Mouse (Mus musculus): ENCODE results near the gene Pabpc1l.

The Pabpc1l gene

DNA sequence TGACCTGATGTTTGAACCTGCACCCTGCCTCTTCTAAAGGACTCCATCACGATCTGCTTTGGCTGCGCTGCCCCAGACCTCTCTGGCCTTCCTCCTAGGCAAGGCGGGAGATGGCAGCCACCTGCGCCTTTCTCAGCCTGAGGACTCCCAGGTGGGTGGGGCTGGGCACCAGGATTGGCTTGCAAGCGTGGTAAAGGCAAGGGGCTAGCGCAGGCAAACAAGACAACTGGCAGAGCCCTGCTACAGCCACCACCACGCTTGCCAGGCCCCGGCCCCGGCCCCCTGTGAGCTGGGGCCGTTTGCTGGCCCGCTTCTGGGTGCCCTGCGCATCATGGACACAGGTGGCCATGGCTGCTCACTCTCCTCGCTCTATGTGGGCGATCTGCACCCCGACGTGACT is at the start of gene Pabpc1l:
Pabpc1l (plus strand) TSS at position 301 of the 400 bp plus-strand sequence.
- DNase-seq = no peak

DNA sequence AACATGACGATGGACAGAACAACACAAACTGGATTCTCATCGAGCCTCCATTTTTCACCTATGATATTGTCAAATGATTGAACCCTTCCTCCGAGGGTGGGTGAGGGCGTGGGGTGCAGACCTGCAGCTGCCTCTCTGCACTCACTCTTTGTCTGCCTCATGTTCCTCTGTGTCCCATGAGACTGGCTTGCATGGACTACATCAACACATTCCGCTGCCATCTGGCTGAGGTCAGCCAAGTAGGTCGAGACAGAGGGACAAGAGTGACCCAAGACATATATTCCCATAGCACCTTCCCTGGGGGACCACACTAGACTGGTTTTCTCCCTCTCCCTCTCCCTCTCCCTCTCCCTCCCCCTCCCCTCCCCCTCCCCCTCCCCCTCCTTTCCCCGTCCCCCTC is 48.8 kb upstream of the Pabpc1l start:
- DNase-seq = no peak

DNA sequence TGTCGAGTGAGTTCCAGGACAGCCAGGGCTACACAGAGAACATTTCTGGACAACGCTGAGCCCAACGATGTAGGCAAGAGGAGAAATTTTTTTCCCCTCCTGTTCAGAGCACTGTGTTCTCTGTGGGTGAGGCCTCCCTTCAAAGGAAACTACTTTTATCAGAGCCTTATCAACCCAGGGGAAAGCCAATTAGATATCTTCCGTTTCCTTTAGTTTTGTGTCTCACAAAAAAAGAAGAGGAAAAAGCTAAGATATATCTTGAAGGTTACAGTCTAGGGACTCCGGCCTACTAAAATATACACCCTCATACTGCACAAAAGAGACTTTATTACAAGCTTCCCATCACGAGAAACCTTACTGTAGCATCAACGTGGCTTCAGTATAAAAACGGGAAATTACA is 38.0 kb upstream of the Pabpc1l start:
- DNase-seq = no peak

DNA sequence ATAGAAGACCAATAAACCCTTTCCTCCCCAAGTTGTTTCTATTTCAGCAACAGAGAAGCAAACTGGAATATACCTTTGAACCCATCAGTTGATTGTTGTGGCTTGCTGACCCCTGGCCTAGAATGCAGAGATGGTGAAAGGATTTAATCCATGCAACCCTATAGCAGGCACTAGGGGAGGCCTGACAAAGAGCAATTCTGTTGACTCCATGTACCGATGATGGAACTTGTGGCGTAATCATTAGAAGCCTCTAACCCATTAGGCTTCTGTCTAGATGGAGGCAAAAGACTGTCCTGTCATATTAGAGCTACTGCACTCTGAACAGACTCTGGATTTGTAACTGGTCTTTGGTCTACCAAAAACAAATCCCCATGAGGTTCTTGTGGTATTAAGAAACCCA is 32.4 kb upstream of the Pabpc1l start:
- no peak for DNase-seq

DNA sequence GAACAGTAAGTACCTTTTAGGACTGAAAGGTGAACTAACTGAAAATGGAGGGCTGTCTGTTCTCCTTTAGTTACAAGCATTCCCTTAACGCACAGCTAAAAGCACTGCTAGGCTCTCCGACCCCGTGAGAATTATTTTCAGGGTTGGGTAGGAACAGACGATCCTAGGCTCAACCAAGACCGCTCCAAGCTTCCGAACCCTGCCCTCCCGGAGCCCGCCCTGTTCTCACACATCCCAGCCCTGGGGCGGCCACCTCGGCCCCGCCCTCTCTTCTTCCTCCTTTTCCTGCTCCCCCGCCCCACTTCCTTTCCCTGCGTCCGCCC is 30.6 kb upstream of the Pabpc1l start, which contains the start of gene Ywhab:
Ywhab (plus strand) TSS at position 307 of the 323 bp plus-strand sequence.
- DNase-seq = no peak

DNA sequence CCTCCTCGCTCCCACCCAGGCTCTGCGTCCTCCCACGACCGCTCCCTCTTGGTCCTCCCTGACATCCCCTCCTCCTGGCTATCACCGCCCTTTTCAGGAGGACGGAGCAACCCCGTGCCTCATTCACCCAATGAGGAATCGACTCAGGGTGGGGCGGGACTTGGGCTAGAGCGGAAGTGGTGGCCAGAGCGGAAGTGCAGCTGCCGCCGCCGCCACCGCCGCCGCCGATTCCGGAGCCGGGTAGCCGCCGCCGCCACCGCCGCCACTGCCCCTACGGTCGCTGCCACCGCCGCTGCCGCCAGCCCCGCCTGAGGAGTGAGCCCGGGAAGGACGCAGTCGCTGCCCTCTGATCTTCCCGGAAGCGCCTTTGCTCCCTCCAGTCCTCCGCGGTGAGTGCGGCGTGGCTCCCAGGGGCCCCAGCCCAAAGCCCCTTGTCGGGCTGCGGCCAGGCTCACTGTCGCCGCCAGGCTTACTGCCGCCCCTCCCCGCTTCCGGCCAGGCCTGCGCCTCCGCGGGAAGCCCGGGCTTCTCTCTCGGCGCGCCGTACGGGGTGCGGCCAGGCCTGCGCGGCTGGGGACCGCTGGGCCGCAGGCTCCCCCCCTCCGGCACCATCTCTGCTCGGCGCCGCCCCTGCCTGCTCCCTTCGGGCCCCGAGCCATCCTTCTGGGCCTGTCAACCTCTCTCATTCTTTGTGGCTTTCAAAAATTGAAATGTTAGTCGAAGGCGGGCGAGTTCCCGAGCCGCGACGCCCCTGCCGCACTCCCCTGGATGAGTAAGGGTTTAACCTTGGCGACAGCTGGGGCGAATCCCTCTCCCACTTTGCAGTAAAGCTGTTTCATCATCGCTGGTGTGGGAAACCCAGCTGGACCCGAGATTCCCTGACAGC is 30.0 kb upstream of the Pabpc1l start:
- DNase-seq = peak; percentile 94

DNA sequence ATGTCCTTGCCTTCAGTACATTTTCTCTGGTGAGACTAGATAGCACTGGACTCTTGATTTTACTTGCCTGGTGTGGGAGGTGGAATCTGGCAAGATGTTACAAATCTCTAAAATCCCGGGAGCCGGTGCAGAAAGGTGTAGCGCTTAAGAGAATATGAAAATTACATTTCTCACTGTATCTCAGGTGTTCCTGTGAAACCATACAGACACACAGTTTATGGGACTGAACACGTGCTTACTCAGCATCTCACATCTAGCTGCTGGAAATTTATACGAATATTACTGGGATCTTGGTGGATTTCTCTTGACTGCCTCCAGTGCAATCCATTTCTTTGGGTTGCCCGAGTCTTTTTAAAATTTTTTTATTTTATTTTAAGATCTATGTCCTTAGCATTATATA is 29.0 kb upstream of the Pabpc1l start:
- DNase-seq = no peak

DNA sequence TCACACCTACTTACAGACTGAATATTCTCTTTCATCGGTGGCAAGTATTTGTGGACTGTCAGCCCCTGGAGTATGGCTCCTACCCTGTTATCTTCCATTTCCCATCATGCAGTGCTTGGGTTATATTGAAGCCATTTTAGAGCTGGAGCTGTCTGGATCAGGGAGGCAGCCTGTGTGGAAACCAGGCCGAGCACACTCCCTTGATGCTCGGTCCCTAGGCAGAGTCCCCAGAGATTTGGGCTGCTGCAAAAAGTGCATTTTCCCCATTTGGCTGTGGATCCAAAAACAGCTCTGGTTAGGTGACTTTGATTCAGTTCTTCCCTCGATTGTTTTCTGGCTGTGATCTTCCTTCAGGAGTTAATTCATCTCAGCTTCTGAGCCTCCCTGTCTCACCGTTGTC is 28.4 kb upstream of the Pabpc1l start:
- no peak for DNase-seq

DNA sequence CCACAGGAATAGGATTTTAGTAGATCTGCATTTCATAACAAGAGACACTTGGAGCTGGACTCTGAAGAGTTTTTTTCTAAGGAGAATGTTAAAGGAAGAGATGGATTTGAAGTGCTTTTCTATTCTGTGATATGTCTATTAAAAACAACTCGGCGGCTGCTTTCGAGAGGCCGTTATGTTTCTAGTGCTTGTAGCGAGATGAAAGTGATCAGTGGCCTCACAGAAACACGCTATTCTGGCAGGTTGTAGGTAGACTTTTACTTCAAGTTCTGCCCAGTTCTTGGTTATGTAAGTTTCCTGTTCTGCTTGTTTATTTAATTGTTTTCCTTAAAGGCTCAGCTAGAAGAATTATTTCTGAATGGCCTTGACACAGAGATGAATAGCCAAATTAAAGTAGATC is 26.3 kb upstream of the Pabpc1l start:
- DNase-seq = no peak

DNA sequence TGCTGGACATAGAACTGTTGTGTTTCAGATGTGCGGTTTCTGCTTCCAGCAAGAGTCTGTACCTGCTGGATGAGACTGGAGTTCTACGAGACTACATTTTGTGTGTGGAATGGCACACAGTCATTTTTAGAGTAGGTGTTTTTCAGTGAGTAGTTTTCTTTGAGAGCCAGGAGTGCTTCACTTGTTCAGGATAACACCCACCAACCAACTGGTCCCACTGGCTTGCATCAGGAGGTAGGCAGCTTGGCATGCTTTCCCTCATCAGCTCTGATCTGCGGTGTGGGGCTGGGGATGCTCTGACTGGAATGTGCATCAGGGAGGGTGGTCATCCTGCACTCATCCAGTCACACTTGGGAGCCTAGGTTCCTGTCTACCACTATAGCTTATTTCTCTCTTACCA is 22.6 kb upstream of the Pabpc1l start:
- no peak for DNase-seq

DNA sequence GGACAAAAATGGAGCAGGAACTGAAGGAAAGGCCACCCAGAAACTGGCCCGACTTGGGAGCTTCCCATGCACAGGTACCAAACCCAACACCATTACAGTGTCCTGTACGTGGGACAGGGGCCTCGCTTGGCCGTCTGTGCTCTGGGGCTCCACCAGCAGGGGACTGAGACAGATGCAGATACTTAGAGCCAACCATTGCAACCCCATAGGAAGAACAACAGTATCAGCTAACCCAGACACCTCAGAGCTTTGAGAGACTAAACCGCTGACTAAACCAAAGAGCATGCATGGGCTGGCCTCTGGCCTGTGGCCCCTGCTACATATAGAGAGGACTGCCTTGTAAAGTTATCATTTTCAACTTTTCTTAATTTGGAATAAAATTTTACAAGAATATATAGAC is 20.7 kb upstream of the Pabpc1l start:
- DNase-seq = no peak

DNA sequence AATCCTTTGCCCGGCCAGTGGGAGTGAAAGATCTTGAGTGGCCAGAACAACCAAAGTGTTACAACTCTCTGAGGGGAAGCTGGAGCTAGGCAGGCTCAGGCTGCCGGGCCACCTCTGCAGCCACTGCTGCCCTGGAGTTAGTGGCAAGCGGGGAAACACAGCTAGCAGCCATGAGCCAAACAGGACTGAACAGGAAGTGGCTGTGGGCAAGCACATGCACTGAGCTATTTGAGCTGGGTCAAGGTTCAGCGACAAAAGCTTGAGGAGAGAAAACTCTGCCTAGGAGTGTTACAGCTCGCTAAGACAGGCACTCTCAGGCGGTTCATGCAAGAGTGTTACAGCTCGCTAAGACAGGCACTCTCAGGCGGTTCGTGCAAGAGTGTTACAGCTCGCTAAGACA is 18.3 kb upstream of the Pabpc1l start:
- no peak for DNase-seq

DNA sequence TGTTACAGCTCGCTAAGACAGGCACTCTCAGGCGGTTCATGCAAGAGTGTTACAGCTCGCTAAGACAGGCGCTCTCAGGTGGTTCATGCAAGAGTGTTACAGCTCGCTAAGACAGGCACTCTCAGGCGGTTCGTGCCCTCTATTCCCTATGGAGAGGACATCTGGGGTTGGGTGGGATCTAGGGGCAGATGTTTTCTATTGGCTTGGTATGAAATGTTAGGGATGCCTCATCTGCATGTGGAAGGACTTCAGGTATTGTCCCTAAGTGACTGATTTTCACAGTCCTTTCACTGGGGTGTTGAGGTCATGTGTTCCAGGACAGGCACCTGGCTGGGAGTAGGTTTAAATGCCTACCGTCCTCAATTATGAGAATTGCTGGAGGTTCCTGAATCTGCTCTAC is 17.7 kb upstream of the Pabpc1l start:
- DNase-seq = no peak

DNA sequence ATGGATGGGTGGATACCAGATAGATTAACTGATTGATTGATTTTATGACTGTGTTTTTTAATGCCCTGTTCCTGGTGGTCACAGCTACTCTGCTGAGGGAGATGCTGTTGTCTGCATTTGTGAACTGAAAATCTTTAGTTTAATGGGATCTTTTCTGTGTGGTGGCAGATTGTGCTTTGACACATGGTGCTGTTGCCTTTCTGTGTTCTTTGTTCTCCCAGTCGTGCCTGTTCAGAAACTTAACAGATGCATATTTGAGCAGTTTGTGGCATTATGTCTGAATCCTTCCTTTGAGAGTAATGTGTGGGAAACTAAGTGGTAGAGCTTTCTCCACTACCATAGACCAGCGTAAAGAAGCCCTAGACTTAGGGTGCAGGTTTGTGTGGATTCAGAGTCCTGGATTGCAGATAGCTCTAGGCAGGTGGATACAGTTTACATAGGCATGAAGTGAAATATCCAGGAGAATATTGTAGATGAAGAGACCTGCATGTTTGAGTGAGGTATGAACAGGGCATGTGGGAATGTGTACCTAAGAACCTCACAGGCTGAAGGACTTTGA is 17.2 kb upstream of the Pabpc1l start:
- DNase-seq = no peak

DNA sequence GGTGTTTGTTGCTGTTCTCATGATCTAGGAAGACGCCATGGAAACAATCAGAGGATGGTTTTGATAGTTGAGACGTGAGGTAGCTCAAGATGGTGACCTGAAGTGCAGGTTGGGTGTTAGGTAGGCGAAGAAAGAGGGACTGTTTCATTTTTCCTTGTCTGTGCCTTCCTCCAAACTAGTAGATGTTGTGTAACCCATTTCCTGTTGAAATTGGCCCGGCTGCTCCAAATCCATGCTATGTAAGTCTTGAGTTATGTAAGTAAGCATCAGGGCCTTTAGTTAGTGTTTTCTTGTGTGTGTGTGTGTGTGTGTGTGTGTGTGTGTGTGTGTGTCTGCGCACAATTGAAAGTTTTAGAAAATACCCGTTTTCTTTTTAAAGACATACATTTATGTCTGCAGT is 16.0 kb upstream of the Pabpc1l start:
- DNase-seq = no peak

DNA sequence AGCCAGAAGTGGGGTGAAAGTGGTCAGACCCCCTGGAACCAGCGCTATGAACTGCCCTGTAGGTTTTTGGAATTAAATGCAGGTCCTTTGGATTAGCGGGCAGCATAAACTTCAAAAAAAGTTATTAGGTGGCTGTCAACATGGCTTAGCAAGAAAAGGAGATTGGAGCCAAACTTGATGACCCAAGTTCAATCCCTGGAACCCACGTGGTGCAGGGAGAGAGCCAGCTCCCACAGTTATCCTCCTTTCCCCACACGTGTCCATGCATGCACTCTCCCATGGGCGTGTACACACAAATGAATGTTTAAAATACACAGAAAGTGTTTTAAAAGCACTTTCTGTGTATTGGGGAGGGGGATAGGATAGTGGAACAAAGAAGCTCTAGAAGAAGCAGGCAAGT is 14.8 kb upstream of the Pabpc1l start:
- no peak for DNase-seq

DNA sequence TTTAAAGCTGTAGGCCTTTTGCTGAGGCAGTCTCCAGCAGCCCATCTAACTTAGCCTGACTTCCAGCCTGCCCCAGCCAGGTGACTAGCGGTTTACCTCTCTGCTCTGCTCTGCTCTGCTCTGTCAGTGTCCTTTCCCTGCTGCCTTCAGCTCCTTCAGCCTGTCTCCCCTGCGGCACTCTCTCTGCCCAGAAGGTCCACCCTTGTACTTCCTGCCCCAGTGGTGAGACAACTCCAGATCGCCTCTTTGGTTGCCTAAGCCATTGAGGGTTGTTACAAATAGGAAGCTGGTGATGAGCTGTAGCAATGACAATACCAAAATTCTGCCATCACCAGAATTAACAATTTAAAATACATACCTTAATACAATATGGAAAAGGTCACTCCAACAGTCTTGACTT is 14.3 kb upstream of the Pabpc1l start:
- DNase-seq = no peak

DNA sequence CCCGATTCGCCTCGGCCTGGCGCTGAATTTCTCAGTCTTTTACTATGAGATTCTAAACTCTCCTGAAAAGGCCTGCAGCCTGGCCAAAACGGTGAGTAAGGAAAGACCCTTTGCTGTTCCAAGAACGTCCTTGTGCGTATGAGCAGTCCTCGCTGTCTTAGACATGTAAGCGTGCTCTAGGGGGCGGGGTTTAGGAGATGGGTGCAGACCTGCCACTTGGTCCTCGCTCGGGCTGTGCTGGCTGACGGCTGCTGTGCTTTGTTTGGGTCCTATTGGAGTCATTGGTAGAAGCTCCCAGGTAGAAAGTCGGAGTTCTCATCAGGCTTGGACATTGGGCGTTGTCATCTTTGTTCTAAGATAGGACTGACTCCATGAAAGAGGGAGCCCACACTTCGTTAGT is 9.9 kb upstream of the Pabpc1l start:
- no peak for DNase-seq

DNA sequence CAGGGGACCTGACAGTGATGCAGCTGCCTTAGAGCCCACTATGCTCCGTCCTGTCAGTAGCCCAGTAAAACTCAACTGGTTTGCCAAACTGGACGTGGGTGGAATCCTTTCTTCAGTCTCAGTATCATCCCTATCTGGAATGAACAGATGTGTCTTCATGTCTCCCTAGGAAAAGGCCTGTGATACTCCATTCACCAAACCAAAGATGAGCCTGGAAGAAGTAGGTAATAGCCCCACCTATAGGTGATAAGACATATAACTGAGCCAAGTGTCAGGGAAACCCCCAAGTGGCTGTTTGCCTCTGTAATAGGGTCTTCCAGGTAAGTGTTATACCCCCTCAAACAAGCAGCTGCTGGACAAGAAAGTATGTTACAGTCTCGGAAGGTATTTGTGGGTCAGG is 6.3 kb upstream of the Pabpc1l start:
- DNase-seq = no peak

DNA sequence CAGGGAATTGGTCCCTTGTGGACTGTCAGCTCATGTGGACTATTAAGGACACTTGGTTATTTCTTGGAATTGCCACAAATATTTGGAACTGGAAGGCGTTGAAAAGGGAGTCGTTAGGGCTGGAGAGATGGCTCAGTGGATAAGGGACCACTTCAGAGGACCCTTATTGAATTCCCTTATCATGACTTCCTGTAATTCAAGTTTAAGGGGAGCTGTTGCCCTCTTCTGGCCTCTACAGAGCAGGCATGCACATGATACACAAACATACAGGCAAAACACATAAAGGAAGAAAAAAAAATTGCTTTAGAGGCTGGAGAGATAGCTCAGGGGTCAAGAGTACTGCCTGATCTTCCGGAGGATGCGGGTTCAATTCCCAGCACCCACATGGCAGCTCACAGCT is 5.3 kb upstream of the Pabpc1l start:
- DNase-seq = no peak

DNA sequence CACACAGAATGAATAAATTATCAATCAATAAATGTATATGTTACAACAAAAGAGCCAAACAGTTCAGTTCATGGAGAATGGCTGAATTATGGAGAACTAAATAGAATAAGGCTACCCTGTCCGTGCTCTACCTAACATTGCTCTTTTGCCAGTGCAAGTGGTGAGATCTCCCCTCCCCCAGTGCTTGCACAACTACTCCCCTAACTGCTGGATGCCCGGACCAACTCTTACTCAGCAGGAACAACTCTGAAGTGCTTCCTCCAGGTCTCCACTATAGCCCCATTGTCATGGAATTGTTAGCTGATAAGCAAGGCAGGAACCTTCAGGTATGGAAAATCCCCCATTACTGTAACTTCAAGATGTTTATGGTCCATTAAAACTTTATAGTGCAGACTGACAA is 3.1 kb upstream of the Pabpc1l start:
- no peak for DNase-seq

DNA sequence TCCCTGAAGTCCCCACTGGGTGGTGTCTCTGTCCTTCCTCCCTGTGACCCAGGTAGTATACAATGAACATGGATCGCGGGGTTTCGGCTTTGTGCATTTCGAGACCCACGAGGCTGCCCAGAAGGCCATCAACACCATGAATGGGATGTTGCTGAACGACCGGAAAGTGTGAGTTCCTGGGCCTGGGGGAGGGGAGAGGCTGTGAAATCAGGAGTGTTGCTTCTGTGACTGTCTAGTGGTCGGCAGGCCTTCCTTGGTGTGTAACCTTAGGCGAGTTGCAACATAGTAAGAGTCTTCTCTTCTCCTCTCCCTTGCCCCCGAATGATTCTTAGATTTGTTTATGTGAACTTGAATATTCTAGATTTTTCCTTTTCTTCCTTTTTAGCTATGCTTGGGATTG is 5.9 kb downstream of the Pabpc1l start:
- no peak for DNase-seq

DNA sequence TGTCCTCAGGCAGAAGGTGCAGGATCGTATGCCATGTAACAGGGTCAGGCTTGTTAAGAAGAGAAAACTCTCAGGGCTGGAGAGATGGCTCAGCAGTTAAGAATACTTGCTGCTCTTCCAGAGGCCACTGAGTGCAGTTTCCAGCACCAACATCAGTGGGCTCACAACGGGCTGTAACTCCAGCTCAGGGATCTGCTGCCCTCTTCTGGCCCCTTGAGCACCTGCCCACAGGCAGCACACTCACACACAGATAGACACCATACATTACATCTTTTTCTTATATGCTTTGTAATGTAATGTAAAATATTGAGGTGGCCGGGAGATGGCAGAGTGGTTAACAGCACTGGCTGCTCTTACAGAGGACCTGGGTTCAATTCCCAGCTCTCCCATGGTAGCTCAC is 7.7 kb downstream of the Pabpc1l start:
- no peak for DNase-seq

DNA sequence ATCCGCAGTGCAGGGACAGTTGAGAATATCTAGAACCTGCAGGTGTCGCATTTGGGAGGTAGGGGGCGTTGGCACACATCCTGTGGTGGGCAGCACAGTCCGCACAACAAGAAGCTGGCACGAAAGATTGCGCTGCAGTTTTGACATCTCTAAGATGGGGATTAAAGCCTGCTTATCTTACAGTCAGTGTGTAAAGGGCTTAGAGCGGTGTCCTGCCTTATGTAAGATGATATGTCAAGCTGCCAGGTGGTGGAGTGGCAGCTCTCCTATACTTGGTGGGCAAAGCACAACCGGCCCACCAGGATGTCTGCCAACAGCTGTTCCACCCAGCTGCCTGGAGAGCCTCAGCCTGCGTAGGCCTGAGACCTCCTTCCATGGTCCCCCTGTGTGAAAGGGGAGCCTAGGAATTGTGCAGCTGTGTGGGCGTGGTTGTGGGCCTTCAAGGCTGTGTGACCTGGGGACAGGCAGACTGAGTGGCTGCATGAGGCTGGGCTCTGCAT is 11.3 kb downstream of the Pabpc1l start:
- DNase-seq = no peak

All from cerebellum, adult 9-10 months (tissue).